Mouse (Mus musculus) spleen, adult 2 months (tissue): ENCODE measurements around the gene Etfrf1. TPM values are rescaled to one million over a fixed set of nuclear protein-coding genes. Genes with fewer than 3 reads are reported as not detected.
A peak's percentile ranks its signal among the peaks of the same experiment; 100 is the strongest.

Source experiments
- DNase-seq, 2 experiments: peaks; one replicate each; pipeline versions ENCODE4 v3.0.0 to v3.0.0-alpha.2; 2012 to 2021; ENCODE audit warnings: low spot score in 2 of 2, low read depth in 1 of 2
- H3K27ac ChIP-seq: fragments of 200-500 bp; 2 replicates; pipeline ENCODE4 v1.5.1; 2012; ENCODE audit warnings: low read length, inconsistent platforms; ENCODE audit not compliant: insufficient read depth
- H3K27me3 ChIP-seq: fragments of 200-500 bp; 2 replicates; pipeline ENCODE4 v1.6.1; 2012; ENCODE audit warnings: mild to moderate bottlenecking, moderate library complexity, low read length, inconsistent platforms; ENCODE audit not compliant: control insufficient read depth, insufficient read depth
- H3K36me3 ChIP-seq: fragments of 200-500 bp; 2 replicates; pipeline ENCODE4 v1.6.1; 2012; ENCODE audit warnings: mild to moderate bottlenecking, low read length, inconsistent platforms; ENCODE audit not compliant: control insufficient read depth, insufficient read depth
- H3K4me1 ChIP-seq: fragments of 200-500 bp; 2 replicates; pipeline ENCODE4 v1.6.1; 2011; ENCODE audit warnings: inconsistent platforms; ENCODE audit not compliant: control insufficient read depth, insufficient read depth, insufficient read length
- H3K4me3 ChIP-seq: fragments of 200-500 bp; 2 replicates; pipeline ENCODE4 v1.5.1; 2011; ENCODE audit warnings: mild to moderate bottlenecking, inconsistent platforms; ENCODE audit not compliant: insufficient read depth, insufficient read length; ENCODE audit errors: extremely low read depth
- CTCF ChIP-seq: fragments of 200-500 bp; IDR thresholded peaks from 2 replicates; pipeline ENCODE4 v1.5.1; 2011; ENCODE audit warnings: mild to moderate bottlenecking, inconsistent platforms; ENCODE audit not compliant: insufficient read depth, insufficient read length, insufficient replicate concordance; ENCODE audit errors: extremely low read depth
- POLR2A ChIP-seq: fragments of 200-500 bp; IDR thresholded peaks from 2 replicates; pipeline ENCODE4 v1.6.1; 2011; ENCODE audit warnings: low read depth, low read length, inconsistent platforms
- WGBS: fragments of 180-500 bp; shearing (Covaris S2); methylation state at CpG from one replicate; pipeline ENCODE4 v1.1.7; 2018; 5-methylcytosine and 5-hydroxymethylcytosine counted together
- polyA plus RNA-seq: library from polyadenylated mRNA; depleted of rRNA; stranded (reverse); fragments of >200 nt; gene quantifications from 2 replicates; pipeline ENCODE4 v1.2.3, GENCODE M21; 2012

Gene Etfrf1
- polyA plus RNA-seq, 1 experiment = 2.3 TPM

DNA sequence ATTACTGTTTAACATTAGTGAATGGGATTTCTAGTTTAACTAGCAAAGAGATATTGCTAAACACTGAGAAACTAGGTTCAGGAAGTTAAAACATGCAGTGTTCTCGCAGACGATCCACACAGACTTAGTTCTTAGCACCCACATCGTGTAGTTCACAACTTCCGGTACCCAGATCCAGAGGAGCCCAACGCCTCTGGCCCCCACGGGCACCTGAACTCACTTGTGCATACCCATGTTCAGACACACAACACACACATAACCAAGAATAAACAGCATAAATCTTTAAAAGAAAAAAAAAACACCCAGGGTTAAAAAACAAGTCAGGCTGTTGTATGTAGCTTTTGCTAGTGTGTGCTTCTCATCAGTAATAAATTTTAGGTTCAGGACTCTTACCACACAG, 6.5 kb upstream of the Etfrf1 start:
- TF ChIP-seq CTCF (no peak), POLR2A (no peak)
- WGBS = 87% methylated on average over 6 of the region's 6 CpGs
- Histone ChIP-seq H3K27me3 (no peaks in the 10 kb centered on the region), H3K4me1 (no peaks in the 10 kb centered on the region), H3K4me3 (no peak overlapping the region), H3K36me3 (no peaks in the 10 kb centered on the region), H3K27ac (no peak overlapping the region)
- DNase-seq = no peak

DNA sequence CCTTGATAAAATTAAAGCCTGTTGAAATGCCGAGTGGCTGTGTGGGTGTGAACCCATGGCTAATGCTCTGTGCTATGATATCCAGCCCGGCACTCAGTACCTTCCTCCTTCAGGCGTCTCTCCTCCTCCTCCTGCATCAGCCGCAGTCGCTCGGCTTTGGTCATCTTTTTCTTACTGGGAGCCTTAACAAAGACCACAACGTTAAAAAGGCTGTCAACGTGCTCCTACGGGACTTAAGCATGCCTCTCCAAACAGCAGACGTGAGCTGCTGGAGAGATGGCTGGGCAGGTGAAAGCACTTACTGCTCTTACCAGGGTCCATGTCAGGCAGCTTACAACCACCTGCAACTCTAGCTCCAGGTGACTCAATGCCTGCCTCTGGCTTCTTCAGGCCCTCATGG, 5.8 kb upstream of the Etfrf1 start:
- 92% methylated on average over 10 of the region's 10 CpGs for WGBS
- H3K4me3 ChIP-seq = no peak overlapping the region

DNA sequence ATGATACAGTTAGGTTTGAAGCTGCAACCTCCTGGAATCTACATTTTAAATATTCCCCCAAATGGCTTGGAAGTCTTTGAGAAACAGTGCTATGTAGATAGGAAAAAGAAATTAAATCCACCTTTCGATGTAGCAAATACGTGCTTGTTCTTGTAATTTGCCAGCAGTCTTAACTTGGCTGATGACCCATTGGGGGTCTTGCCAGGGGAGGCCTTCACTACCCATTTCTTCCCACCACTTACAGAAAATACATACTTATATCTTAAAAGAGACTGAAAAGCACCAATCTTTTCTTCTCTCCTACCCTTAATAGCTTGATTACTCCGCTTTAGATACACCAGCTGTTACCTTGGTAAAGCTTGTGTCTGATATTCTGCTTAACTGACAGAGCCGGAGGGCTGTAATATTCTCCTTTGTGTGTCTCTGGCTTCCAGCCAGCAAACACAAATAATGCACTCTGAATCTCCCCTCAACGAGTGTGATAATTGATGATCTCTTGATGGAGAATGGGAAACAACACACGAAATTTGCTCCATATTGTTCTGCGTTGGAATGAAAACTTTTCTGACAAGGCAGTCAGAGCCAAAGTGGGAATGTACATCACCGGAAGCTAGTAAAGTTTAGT, 766 bp upstream of the Etfrf1 start:
- no peak for DNase-seq
- Histone ChIP-seq H3K27me3 (no peaks in the 10 kb centered on the region), H3K36me3 (no peaks in the 10 kb centered on the region), H3K4me3 (peak overlapping the region; percentile 66), H3K27ac (no peak overlapping the region), H3K4me1 (no peaks in the 10 kb centered on the region; the same call in 1 of the 2 replicates)
- TF ChIP-seq CTCF (no peak), POLR2A (no peak)
- WGBS = 35% methylated on average over 8 of the region's 8 CpGs

More for the DNA sequence above, 5.8 kb upstream of the Etfrf1 start:
- Histone ChIP-seq H3K27ac (no peak overlapping the region), H3K27me3 (no peaks in the 10 kb centered on the region), H3K4me1 (no peaks in the 10 kb centered on the region), H3K36me3 (no peaks in the 10 kb centered on the region)
- no peak for TF ChIP-seq POLR2A
- no peak for TF ChIP-seq CTCF
- DNase-seq = no peak

DNA sequence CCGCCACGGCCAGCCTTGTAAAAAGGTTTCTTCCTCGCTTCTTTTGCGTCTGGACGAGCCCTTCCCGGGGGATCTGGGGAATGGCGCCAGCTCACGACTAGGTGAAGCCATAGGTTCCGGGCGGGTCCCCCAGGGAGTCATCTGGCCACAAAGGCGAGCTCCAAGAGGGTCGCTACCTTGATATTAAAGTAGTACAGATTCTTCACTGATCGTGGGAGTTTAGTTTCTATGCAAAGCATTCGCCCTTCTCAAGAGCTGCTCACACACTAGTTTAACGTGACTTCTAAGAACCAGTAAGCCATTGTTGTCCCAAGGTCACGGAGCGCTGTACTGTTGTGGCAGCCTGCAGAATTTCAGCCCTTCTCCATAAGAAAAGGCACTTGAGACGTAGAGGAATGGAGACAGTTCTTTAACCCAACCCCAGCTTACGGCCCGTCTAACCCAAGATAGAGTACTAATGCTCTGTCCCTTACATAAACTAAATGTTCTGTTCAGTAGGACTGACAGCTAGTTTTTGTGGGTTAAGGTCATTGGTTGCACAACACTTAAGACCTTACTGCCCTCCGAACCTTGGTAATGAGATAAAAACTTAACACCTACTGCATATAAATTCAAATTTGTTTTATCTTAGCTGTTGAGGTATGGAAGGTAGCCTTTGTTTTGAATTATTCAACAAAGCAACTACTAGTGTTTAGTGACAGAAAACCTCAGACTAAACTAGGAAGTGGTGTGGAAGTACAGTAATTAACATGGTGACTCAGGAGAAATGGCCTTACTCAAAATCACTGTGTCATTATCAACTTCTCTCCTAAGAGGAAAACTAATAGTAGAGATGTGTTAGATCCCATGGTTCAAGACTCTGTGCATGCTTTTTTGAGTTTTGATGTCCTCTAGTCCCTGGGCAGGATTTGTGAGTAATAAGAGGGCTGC, 707 bp downstream of the Etfrf1 start:
- WGBS = 1% methylated on average over 21 of the region's 21 CpGs
- TF ChIP-seq POLR2A = no peak
- no peak for TF ChIP-seq CTCF
- H3K4me3 ChIP-seq = peak overlapping the region; percentile 83
- no peaks in the 10 kb centered on the region; the same call in 1 of the 2 replicates for H3K36me3 ChIP-seq
- peak overlapping the region; percentile 90 for H3K27ac ChIP-seq
- H3K27me3 ChIP-seq = no peaks in the 10 kb centered on the region
- DNase-seq = no peak
- no peaks in the 10 kb centered on the region; the same call in 1 of the 2 replicates for H3K4me1 ChIP-seq

DNA sequence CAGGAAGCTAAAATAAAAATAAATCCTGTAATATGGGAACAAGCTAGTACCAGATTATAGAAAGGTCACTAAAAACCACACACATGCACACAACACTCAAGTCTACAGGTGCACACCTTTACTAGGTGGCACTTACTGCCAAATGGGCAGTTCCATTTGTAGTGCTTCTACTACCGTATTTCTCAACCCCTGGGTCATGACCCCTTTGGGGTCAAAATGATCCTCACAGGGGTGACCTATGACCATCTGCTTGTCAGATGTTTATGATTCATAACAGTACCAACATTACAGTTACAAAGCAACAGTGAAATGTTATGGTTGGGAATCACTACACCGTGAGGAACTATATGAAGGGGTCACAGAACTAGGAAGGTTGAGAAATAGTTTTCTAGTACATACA, 3.0 kb downstream of the Etfrf1 start:
- H3K4me3 ChIP-seq = no peak overlapping the region
- WGBS = 88% methylated on average over 2 of the region's 2 CpGs

DNA sequence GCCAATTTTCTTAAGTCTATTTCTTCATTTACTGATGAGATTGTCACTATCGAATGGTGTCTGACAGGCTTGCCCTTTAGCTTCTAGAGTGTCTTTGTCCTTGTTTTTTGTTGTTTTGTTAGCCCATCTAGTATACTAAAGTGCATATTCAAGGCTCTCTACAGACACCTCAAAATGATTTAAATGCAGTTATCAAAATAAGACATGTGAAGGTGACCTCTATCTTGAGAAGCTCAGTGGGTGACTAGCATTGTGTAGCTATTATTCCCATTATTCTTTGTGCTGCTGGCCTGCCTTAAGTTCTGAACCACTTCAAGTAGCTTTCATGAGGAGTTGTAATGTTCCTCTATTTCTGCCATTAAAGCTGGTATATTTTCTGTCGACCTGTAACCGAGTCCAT, 4.9 kb downstream of the Etfrf1 start:
- Histone ChIP-seq H3K36me3 (peaks cover 11% of the 10 kb centered on the region), H3K27me3 (no peaks in the 10 kb centered on the region), H3K4me1 (no peaks in the 10 kb centered on the region; the same call in 1 of the 2 replicates), H3K4me3 (no peak overlapping the region), H3K27ac (no peak overlapping the region)
- TF ChIP-seq CTCF (no peak), POLR2A (no peak)
- DNase-seq = no peak
- 90% methylated on average over 3 of the region's 3 CpGs for WGBS

More for the DNA sequence above, 3.0 kb downstream of the Etfrf1 start:
- DNase-seq = no peak
- Histone ChIP-seq H3K27me3 (no peaks in the 10 kb centered on the region), H3K27ac (no peak overlapping the region), H3K36me3 (peaks cover 6% of the 10 kb centered on the region), H3K4me1 (no peaks in the 10 kb centered on the region; the same call in 1 of the 2 replicates)
- TF ChIP-seq CTCF (no peak), POLR2A (no peak)
